Mouse (Mus musculus) liver, embryonic 11.5 days (tissue): ENCODE results near the gene Gm10354. TPM values are rescaled to one million over a fixed set of nuclear protein-coding genes. Genes with fewer than 3 reads are reported as not detected.
"Not testable (repeated sequence)": the region's sequence is repeated elsewhere in the genome, so short reads cannot be mapped to it uniquely, and the experiment has no call there.

ENCODE experiments used
- ATAC-seq: fragments of 200-750 bp; cut with Nextera tagmentation; replicated peaks from 2 replicates; pipeline ENCODE4 v1.8.0; 2017; ENCODE audit warnings: moderate number of reproducible peaks, mild to moderate bottlenecking, moderate TSS enrichment, moderate library complexity; ENCODE audit not compliant: low FRiP score
- DNase-seq: peaks from one replicate; pipeline ENCODE4 v3.0.0-alpha.2; 2017; ENCODE audit warnings: low spot score
- H3K27ac ChIP-seq: fragments of 300-500 bp; sonication (generic); 2 replicates; pipeline ENCODE4 v1.5.1; 2014; ENCODE audit warnings: mild to moderate bottlenecking, low read depth, low read length, control low read depth
- H3K27me3 ChIP-seq: fragments of 300-500 bp; sonication (generic); replicated peaks from 2 replicates; pipeline ENCODE4 v1.6.1; 2014; ENCODE audit warnings: low read length, mixed read lengths; ENCODE audit not compliant: control insufficient read depth, insufficient read depth
- H3K36me3 ChIP-seq: fragments of 300-500 bp; sonication (generic); 2 replicates; pipeline ENCODE4 v1.6.1; 2014; ENCODE audit warnings: mild to moderate bottlenecking, low read length, moderate library complexity, mixed read lengths; ENCODE audit not compliant: control insufficient read depth, insufficient read depth
- H3K4me1 ChIP-seq: fragments of 300-500 bp; sonication (generic); replicated peaks from 2 replicates; pipeline ENCODE4 v1.6.1; 2014; ENCODE audit warnings: low read length, mixed read lengths; ENCODE audit not compliant: control insufficient read depth, insufficient read depth
- H3K4me2 ChIP-seq: fragments of 300-500 bp; sonication (generic); 2 replicates; pipeline ENCODE4 v1.6.1; 2014; ENCODE audit warnings: mild to moderate bottlenecking, control low read depth, moderate library complexity
- H3K4me3 ChIP-seq: fragments of 300-500 bp; sonication (generic); 2 replicates; pipeline ENCODE4 v1.5.1; 2014; ENCODE audit warnings: low read depth, low read length, control low read depth
- H3K9ac ChIP-seq: fragments of 300-500 bp; sonication (generic); 2 replicates; pipeline ENCODE4 v1.6.1; 2014; ENCODE audit warnings: low read depth, low read length, control low read depth
- H3K9me3 ChIP-seq: fragments of 300-500 bp; sonication (generic); 2 replicates; pipeline ENCODE4 v1.6.1; 2016; ENCODE audit warnings: low read length, inconsistent platforms, mixed read lengths; ENCODE audit not compliant: control insufficient read depth
- WGBS: fragments of 180-500 bp; shearing (Covaris S2); extraction: QIAGEN DNeasy Blood & Tissue Kit; methylation state at CpG from one replicate; pipeline ENCODE4 v1.1.7; 2014; 5-methylcytosine and 5-hydroxymethylcytosine counted together
- polyA plus RNA-seq: library from polyadenylated mRNA; unstranded; fragments of >200 nt; fragmentation: Nextera tagmentation; extraction: Ambion mirVana; gene quantifications from 2 replicates; pipeline ENCODE4 v1.2.1, GENCODE M21; 2014

The Gm10354 gene
- polyA plus RNA-seq, 1 experiment from 2014 or later, result not detected

DNA sequence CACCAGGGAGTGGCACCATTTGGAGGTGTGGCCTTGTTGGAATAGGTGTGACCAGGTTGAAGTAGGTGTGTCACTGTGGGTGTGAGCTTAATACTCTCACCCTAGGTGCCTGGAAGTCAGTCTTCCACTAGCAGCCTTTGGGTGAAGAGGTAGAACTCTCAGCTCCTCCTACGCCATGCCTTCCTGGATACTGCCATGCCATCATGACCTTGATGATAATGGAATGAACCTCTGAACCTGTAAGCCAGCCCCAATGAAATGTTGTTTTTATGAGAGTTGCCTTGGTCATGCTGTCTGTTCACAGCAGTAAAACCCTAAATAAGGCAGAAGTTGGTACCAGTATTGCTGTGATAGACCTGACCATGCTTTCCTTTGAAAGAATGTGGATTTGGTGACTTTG, 37.7 kb downstream of the Gm10354 start:
- H3K9ac ChIP-seq, H3K9me3 ChIP-seq, H3K36me3 ChIP-seq, H3K27me3 ChIP-seq, ATAC-seq, H3K4me3 ChIP-seq, H3K4me2 ChIP-seq, H3K4me1 ChIP-seq, DNase-seq, H3K27ac ChIP-seq: not testable (repeated sequence)
- WGBS, result 79% methylated on average over 1 of the region's 1 CpGs

DNA sequence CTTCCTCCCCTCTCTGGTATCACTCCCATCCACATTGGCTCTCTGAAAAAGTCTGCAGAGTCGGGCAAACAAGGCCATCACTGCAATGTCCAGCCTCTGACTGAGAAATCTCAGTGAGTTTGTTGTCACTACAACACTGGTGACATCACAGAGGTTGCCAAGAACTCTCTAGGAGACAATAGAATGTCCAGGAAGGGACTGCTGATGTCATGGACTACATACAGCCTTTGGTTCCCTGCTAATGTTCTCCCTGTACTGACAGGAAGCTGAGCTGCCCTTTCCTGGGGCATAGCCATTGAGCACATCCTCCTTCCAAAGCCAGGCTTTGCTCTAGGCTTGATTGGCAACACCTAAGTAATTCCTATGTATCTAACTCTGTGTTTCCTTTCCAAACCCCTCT, 40.4 kb downstream of the Gm10354 start, which contains the start of gene Speer4e:
TSS of gene Speer4e (minus strand) at position 101 of the 400 bp plus-strand sequence.
- not testable (repeated sequence) for H3K9me3 ChIP-seq, H3K4me2 ChIP-seq, H3K9ac ChIP-seq, ATAC-seq, H3K27ac ChIP-seq, H3K4me3 ChIP-seq, H3K4me1 ChIP-seq, DNase-seq, H3K27me3 ChIP-seq, H3K36me3 ChIP-seq
- WGBS, result 57% methylated on average over 1 of the region's 1 CpGs

DNA sequence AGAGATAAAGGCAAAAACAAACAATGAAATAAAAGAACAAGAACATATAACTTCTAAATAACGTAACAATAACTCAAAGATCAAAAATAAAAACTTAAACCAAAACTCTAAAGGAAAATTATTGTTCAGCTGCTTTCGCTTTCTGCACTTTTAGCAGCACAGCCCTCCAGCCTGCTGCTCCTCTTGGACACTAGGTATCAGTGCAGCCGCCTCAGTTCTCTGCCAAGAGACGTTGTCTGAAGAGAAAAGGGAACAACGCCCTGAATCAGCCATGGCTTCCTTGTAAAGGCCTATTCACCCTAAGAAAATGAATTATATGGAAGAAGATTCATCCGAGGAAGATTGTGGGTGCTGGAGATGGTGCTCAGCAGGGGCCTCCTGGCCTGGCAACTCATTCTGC, 45.0 kb downstream of the Gm10354 start:
- H3K4me2 ChIP-seq, H3K9me3 ChIP-seq, ATAC-seq, H3K9ac ChIP-seq, H3K27me3 ChIP-seq, H3K4me1 ChIP-seq, H3K4me3 ChIP-seq, DNase-seq, H3K27ac ChIP-seq, H3K36me3 ChIP-seq: not testable (repeated sequence)
- 69% methylated on average over 5 of the region's 6 CpGs for whole genome bisulfite sequencing

DNA sequence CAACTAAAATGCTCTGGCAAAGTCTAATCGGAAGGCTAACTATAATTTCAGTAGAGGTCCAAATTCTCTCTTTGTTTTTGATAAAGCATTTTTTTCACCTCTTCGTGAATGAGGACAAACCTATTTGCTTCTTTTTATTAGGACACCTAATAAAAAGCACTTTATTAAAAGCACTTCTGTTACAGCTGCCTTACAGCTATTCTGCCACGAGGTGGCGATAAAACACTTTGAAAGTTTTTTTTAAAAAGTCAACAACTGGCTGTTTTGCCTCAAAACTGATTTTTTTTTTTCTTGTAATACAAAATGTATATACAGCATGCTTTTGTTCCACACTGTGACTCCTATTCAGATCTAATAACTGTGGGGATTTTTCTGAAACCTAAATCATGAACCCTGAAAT, 51.7 kb downstream of the Gm10354 start:
- H3K36me3 ChIP-seq, DNase-seq, H3K4me1 ChIP-seq, H3K4me2 ChIP-seq, H3K27me3 ChIP-seq, H3K9me3 ChIP-seq, H3K4me3 ChIP-seq, H3K27ac ChIP-seq, ATAC-seq, H3K9ac ChIP-seq: not testable (repeated sequence)
- 30% methylated on average over 4 of the region's 4 CpGs for WGBS

Other genes starting within 250 kb of the Gm10354 start
- gene Gm9758, start 64.0 kb downstream of the Gm10354 start, polyA plus RNA-seq, result not detected in 2 replicates
- not detected in 2 replicates for gene Speer4e, start 40.5 kb downstream of the Gm10354 start, polyA plus RNA-seq
- not detected in 2 replicates for gene Gm17019, start 54.1 kb upstream of the Gm10354 start, polyA plus RNA-seq